Mouse (Mus musculus): ENCODE data around the gene Kif16b.

Gene Kif16b

DNA sequence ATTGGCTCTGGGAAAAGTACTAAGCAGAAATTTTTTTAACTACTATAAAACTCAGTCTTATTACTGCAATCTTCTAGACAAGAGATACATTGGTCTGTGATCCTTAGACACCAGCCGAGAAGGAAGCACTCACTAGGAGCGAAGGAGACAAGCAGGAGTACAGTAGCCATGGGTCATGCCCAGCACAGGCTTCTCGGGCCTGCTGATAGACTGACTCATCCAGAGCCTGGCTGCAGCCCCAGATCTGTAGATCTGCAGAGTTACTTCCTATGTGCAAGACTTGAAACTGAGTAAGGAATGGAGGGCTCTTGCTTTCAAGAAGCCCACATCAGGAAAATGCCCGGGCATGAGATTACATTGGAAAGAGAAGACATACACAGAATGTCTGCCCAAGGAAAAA lies 169.0 kb downstream of the Kif16b start:
- no peak for DNase-seq (ENCODE audit: low spot score)

DNA sequence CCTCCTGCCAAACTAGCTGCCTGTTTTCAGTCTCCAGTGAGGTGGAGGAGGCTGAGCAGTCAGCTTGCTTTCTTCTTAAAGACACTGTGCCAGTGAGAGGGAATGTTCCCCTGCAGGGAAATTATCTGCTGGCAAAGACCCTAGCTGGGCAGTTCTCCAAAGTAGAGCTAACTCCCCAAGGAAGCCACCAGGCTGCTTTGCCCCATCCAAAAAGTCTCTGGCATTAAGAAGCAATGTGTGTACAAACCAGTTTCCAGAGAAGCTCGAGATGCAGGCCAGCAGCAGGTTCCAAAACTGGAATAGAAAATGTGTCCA lies 169.6 kb downstream of the Kif16b start:
- DNase-seq (ENCODE audit: low spot score): peak; percentile 73

DNA sequence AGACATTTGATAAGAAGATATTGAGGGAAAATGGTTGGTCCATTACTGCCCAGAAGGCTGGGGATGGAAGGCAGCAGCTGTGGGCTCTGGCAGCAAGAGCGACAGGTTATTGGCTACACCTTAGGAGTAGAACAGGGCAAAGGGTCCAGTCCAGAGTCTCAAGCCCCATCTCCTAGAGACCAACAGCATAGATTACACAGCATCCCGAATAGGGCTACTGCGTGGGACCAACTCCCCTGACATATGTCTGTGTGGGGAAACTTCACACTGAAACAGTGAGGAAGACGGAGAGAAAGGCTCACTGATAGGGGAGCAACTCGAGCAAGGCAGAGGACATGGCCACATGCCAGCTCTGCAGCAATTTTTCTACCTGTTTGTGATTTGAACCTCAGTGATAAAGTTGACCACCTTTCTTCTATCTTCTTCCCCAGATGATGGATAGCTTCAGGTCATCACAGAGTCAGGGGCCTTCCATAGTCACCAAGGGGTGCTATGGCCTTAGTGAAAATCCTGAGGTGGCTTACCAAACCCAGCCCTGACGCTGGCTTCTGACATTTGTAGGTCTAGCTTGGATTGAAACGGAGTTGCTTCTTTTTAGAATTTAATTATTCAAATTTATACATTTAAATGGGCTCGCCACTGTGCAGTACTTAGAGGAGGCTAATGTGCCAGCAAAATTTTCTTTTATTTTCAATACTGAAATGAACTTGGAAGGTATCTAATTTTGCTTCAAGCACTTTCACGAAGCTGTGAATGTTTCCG lies 170.1 kb downstream of the Kif16b start:
- no peak for DNase-seq (ENCODE audit: low spot score)

DNA sequence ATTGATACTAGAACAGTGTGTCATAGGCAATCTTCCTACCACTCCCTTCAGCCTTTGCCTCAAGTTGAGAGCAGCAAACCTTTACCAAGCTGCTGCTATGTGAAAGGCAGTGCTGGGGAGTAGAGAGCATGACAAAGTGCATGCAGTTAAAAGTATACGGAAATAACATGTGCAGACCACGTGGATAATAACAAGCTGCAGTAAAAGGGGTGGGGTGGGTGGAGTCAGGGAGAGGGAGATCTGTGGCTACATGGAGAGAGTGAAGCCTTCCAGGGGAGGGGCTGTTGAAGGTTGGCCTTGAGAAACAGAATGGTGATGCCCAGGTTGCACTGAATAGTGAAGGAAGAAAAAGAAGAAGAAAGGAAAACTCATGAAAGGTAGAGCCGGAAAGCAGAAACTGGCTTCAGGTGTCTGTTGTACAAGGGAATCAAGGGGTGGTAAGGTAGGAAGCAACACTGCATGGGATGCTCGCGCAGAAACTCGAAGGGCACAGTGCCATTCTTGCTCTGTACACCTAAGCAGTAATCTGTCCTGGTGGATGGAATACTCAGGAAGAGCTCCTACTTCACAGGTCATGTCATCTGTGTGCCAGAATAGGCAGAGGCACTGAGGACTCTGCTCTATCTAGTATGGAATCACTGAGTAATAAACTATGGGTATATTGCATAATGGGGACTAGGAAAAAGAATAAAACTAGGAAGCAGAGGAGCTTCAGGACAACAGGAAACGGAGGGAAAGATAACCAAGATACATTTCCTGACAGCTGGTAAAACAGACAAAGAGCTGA lies 176.9 kb downstream of the Kif16b start:
- DNase-seq (ENCODE audit: low spot score): no peak

DNA sequence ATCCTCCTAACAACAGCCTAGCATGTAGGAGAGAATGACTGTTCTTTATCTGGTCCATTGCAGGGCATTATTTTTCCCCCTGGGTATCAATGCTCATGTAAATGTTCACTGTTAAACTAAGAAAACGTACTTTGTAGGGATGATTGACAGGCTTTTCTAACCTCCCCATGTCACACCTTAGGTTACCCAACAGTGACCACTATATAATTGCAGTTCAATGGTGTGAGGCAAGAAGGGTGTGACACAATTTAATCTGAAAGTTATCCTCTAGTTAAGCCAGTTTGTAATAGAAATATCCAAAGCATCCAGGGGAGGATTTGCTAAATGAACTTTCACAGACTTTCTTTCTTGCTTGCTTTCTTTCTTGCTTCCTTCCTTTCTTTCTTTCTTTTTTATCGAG lies 181.2 kb downstream of the Kif16b start:
- DNase-seq (ENCODE audit: low spot score): no peak

DNA sequence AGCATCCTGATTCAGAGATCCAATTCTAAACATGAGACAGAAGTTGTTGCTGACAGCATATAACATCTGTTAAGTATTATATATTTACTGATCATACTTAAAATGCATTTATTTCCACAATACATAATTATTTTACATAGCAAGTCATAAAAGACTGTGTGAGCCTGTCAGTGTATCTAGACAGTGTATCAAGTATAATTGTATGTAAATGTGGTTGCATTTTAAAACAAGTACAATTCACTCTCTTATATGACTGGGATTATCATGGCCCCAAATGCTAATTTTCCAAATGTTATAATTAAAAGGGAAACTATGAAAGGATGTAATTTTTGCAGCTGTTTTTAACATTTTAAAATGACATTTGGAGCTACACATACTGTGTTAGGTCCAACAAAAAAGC lies 182.3 kb downstream of the Kif16b start:
- DNase-seq (ENCODE audit: low spot score): no peak

DNA sequence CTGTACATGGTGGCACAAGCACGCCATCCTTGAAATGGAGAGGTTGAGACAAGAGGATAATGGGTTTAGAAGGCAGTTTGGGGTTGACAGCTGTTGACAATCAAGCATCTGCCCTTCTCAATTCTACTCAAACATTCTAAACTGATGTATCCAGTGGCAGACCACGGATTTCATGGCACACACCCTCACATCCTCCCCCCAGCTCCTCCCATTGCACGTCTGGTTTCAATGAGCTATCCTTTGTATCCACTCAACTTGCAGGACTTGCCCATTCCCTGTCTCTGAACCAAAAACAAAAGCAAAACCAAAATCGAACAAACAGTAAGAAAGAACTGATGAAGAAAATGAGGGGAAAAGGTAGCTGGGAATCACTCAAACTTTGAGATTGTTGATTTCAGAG lies 183.7 kb downstream of the Kif16b start:
- no peak for DNase-seq (ENCODE audit: low spot score)

DNA sequence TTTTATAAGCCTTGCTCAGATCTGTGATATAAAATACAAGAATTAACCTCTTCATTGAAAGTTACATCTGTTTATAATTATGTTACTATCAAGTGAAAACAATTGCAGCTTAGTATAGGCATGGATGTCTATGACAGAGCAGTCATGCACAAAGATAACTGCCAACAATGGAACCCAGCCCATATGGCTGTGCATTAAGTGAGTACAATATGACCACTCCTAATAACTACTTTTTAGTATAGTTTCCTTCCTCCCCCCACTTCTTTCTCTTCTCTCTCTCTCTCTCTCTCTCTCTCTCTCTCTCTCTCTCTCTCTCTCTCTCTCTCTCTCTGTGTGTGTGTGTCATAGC lies 185.4 kb downstream of the Kif16b start:
- DNase-seq (ENCODE audit: low spot score): no peak

DNA sequence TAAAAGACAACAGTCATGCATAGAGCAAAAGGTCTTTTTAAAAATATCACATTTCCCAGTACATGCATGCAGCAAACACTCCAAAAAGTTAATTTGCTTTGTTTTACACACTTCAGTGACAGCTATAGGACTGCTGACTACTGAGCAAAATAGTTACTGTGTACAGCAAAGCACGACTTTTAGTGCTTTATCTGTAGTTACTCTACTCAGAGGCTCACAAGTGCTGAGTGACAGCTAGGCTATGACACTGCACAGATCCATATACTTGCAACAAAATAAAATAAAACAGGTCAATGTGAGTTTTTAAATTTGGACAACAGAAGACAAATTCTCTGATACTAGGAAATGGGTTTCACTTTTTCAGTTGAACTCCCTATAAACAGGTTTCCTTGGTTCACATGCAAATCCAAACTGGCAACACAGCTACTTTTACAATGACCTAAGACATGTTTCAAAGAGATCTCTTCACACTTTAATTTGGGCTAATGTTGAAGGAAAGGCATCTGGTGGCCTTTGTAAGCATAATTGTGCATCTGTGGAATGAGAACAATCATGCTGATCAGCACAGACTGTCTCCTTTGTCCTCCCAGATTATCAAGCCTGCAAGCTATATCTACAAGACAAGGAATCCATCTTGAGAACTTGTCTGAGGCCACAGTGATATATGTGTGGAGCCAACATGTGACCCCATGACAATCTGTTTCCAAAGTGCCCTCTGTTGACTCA lies 186.0 kb downstream of the Kif16b start:
- DNase-seq (ENCODE audit: low spot score): no peak

DNA sequence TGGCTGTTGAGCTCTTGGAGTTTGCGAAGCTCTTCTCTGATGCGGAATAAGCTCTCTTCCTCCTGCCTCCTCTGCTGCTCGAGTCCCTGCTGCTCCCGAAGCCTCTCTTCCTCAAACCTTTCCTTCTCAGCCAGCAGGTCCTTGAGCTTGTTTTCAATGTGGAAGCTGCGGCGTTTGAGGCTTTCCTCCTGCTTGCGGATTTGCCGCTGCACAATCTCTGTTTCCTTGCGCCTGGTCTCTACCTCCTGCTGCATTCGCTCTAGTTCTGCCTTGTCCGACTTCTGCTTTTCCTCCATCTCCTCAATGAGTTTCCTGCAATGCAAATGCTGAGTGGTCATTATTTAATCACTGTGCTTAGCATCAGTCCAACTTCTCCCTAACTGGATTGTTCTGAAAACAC lies 188.6 kb downstream of the Kif16b start:
- no peak for DNase-seq (ENCODE audit: low spot score)

DNA sequence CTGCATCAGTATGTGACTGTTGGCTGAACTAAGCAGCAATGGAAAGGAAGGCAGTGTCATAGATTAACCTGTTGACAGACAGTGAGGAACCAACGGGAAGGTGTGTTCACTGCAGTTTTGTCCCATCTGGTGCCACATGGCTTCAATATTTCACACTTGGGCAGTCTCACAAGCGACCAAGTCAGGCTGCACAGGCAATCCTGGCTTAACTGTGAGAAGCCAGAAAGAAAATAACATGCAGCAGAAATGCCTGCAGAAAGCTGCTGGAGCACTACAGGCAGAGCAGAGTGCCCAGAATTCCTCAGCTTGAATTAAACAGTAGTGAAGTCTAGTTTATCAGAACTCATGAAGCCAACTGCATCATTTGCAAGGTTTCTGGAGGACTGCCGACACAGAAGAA lies 192.0 kb downstream of the Kif16b start:
- DNase-seq (ENCODE audit: low spot score): peak; percentile 24

DNA sequence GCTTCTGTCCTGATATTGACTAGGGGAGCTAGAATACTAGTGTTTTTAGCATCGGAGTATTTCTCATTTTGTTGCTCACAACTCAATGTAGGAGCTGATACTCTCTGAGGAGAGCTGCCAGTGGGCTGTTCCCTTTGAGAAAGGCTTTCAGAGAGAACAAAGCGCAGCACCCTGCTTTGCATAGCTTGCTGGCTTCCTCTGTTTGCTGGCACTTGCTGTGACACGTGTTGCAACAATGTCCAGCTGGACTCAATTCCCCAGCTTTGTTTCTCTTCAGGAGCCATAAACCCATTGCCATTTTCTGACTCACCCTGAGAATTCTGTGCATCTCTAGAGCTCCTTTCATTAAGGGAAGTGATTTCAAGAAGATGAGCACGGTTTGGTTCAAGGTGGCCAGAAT lies 200.6 kb downstream of the Kif16b start:
- peak; percentile 47 for DNase-seq (ENCODE audit: low spot score)

DNA sequence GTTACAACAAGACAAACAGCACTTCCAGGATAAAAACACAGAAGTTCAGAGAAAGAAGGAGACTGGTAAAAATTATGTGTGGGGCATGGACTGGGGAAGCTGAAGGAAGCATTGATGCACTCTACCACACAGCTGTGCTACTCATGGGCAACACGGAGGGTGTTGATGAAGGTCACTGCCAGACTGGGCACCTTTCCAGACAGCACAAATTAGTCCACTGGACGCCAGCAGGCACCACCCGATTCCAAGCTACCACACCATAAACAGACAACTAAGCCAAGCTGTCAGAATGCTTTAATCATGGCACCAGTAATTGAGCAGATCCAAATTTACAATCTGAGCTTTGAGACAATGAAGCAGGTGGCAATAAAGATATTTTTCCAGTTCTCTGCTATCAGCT lies 202.7 kb downstream of the Kif16b start:
- DNase-seq (ENCODE audit: low spot score): peak; percentile 54

DNA sequence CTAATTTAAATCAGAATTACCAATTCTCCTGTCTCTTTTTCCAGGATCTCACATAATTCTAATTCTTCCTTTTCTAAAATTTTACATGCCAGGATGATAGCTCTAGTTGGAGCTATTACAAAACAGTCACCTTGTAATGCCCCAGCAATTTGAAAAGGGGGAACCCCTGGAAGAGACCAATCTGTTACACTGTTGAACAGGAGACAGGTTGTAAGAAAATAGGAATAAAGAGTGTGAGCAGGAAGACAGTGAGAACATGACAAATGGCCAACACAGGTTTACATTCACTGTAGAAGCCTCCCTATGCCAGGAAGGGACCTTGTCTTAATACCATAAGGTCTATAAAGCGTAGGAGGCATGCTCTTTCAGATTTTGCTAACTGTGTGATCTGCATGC lies 206.4 kb downstream of the Kif16b start:
- no peak for DNase-seq (ENCODE audit: low spot score)

DNA sequence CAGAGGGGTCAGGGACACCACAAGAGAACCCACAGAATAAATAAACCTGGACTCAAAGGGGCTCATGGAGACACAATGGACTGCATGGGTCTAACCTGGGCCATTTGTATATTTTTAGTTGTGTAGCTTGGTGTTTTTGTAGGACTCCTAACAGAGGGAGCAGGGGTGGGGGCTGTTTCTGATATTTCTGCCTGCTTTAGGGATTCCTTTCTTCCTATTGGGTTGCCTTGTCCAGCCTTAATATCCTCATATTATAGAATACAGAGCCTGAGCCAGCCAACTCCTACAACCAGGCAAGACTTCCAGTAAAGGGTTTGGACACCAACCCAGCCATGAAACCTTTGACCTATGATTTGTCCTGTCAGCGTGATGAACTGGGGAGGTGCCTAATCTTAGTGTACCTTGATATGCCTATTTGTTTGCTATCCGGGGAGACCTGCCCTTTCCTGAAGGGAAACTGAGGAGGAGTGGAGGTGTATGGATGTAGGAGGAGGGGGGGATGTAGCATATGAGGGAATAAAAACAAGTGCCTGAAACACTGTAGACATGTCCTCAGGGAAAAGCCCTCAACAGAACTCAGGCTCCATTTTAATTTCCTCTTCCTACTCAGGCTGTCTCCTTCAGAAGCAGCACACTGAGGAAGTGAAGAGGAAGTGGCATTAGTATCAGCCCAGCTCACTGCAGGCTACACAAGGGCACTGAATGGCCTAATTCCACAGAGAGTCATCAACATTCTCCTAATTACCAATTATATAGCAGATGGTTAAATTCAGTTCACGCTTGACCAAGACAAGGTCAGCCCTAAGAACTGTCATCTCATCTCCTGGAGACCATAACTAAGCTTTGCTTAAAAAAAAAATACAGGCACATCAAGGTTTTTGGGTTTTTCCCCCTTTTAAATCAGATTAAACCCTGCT lies 207.1 kb downstream of the Kif16b start:
- no peak for DNase-seq (ENCODE audit: low spot score)

DNA sequence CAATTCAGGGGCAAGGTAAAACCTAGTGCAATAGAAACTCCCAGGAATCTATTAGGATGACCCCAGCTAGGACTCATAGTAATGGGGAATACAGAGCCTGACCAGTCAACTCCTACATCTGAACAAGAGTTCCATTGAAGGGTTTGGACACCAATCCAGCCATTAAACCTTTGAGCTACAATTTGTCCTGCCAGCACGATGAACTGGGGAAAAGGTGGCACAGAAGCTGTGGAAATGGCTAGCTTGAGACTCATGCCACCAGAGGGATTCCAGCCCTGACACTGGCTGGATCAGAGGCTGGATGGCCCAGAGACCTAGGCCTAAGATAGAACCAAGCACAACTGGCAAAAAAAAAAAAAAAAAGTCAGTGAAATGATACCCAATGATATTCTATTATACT lies 207.9 kb downstream of the Kif16b start:
- no peak for DNase-seq (ENCODE audit: low spot score)

DNA sequence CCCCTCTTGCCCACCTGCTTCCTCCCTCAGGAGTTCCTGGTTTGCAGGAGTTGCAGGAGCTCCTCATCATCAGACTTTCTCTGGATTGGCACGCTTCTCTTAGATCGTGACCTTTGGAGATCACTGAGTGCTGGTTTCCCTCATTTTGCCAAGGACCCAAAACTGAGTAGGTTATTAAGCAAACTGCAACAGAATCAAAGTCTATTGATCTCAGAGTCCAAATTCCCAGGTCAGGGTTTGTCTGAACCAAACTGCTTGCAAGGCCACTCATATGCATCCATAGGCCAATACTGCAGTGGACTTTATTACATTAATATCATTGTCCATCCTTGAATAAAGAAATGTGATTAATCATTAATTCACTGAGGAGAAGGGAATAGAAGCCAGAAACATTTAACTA lies 211.8 kb downstream of the Kif16b start:
- no peak for DNase-seq (ENCODE audit: low spot score)

DNA sequence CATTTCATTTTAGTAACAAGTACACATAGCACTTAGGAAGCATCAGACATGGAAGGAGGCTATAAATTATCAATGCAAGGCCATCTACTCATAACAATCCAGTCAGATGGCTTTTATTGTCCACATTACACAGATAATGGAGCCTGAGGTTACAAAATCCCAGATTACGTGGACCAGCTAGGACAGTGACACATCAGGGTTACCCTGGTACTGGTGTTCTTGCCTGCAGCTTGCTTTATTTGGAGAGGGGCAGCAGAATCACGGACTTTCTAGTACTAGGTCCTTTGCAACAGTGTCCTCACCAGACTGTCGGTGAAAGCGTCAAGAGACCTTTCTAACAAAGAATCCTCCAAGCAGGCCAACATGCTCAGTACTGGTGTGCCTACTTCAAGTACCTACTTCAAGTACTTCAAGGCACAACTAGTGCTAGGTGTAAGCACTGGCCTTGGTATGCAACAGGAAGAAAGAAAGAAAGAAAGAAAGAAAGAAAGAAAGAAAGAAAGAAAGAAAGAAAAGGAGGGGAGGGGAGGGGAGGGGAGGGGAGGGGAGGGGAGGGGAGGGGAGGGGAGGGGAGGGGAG lies 213.3 kb downstream of the Kif16b start:
- DNase-seq (ENCODE audit: low spot score): no peak

DNA sequence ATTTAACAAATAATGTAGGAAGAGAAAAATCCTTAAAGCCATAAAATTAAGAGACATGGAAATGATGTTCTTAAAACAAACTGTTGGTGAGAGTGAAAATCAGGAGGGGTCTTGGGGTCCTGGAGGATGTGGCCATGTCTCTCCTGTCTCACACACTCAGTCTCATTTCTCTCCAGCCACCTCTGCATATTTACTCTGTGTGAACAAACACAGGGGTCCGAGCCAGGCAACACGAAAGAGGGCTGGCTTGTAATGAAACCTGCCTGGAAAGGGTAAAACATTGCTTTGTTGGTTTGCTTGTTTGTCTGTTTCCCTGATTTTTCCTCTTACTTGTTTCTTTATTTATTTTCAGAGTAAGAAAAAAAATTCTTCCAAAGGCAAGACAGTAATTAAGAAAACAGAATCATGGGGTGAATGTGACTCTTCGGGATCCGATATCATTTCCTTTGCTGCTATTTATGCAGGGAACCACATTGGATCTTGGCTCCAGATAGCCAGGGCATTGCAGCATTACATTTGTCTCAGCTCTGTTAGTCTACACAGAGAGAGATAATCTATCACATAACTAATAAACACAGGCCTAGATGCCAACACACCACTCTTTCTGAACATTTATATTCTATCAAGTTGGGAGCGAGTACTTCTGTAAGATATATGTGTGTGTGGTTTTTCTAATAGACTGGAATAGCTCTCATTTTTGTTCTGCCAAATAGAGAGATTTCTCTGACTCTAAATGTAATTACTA lies 218.2 kb downstream of the Kif16b start:
- no peak for DNase-seq (ENCODE audit: low spot score)

DNA sequence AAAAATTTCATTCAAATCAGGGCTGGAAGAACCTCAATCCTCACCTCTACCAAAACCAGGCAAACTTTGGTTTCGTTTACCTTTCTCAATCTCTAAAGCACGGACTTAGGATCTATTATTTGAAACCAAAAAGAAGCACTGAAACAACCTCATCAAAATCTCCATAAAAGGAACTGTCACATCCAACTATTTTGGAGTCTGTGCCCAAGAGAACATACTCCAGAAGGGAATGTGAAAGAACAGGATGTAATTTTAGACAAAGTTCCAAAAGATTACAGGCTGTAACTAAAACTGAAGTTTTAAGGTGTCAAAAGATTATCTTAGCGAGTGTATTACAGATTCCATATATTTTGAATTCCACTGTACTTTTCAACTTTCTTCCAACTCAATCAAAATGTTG lies 232.9 kb downstream of the Kif16b start:
- no peak for DNase-seq (ENCODE audit: low spot score)

DNA sequence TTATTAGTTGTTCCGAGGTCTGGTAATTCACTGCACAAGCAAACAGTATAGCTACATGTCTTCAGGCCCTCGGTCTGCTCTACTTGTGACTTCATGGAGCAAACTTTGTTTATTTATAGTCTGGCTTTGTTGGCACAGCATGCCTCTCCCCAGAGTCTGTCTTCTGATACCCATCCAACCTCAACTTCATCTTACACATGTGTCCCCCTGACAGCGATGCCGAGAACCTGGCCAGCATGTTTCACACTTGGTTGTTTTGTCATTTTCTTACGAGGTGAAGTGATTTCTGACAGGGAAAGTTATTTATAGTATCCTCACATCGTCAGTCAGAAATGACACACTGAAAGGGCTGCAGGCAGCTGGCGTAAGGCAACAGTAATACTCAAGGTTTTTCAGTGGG lies 249.7 kb downstream of the Kif16b start:
- no peak for DNase-seq (ENCODE audit: low spot score)
